Mouse (Mus musculus) embryonic facial prominence, embryonic 12.5 days (tissue): ENCODE results near the gene Irf2. TPM values are rescaled to one million over a fixed set of nuclear protein-coding genes. Genes with fewer than 3 reads are reported as not detected.

Experiments
- ATAC-seq: fragments of 200-750 bp; cut with Nextera tagmentation; 2 replicates; pipeline ENCODE4 v1.8.0; 2017; ENCODE audit not compliant: insufficient number of reproducible peaks, insufficient read depth, low FRiP score, low TSS enrichment
- H3K27ac ChIP-seq: fragments of 300-500 bp; sonication (generic); 2 replicates; pipeline ENCODE4 v1.5.1; 2016; ENCODE audit warnings: mild to moderate bottlenecking
- H3K27me3 ChIP-seq: fragments of 300-500 bp; sonication (generic); 2 replicates; pipeline ENCODE4 v1.6.1; 2016; ENCODE audit warnings: mild to moderate bottlenecking, moderate library complexity
- H3K36me3 ChIP-seq: fragments of 300-500 bp; sonication (generic); 2 replicates; pipeline ENCODE4 v1.6.1; 2016; ENCODE audit warnings: mild to moderate bottlenecking
- H3K4me1 ChIP-seq: fragments of 300-500 bp; sonication (generic); 2 replicates; pipeline ENCODE4 v1.6.1; 2016
- H3K4me2 ChIP-seq: fragments of 300-500 bp; sonication (generic); replicated peaks from 2 replicates; pipeline ENCODE4 v1.6.1; 2016; ENCODE audit warnings: mild to moderate bottlenecking, moderate library complexity
- H3K4me3 ChIP-seq: fragments of 300-500 bp; sonication (generic); 2 replicates; pipeline ENCODE4 v1.5.1; 2016; ENCODE audit warnings: mild to moderate bottlenecking
- H3K9ac ChIP-seq: fragments of 300-500 bp; sonication (generic); 2 replicates; pipeline ENCODE4 v1.6.1; 2016; ENCODE audit warnings: mild to moderate bottlenecking, moderate library complexity
- H3K9me3 ChIP-seq: fragments of 300-500 bp; sonication (generic); 2 replicates; pipeline ENCODE4 v1.6.1; 2016; ENCODE audit warnings: mild to moderate bottlenecking, moderate library complexity
- WGBS: fragments of 180-500 bp; shearing (Covaris S2); methylation state at CpG from one replicate; pipeline ENCODE4 v1.1.7; 2016; 5-methylcytosine and 5-hydroxymethylcytosine counted together
- polyA plus RNA-seq: library from polyadenylated mRNA; unstranded; fragments of >200 nt; fragmentation: Nextera tagmentation; extraction: Ambion mirVana; gene quantifications from 2 replicates; pipeline ENCODE4 v1.2.1, GENCODE M21; 2016

The Irf2 gene
- polyA plus RNA-seq, 1 experiment from 2014 or later: 18.4 TPM

- H3K36me3 ChIP-seq: peaks cover 19% of the 10 kb centered on the region; the same call in 1 of the 2 replicates
- WGBS: 82% methylated on average over 3 of the region's 3 CpGs
These were observed 94.9 kb downstream of the Irf2 start for GRCm38 (mm10) chr8:46834440-46834839.

GRCm38 (mm10) chr8:46836011-46836652, 96.6 kb downstream of the Irf2 start:
- no peaks in the 10 kb centered on the region for H3K27me3 ChIP-seq
- no peak overlapping the region for H3K4me2 ChIP-seq
- no peak for ATAC-seq
- 87% methylated on average over 8 of the region's 8 CpGs for WGBS
- no peak overlapping the region for H3K9ac ChIP-seq
- H3K4me3 ChIP-seq: no peak overlapping the region
- H3K4me1 ChIP-seq: no peaks in the 10 kb centered on the region
- H3K36me3 ChIP-seq: peaks cover 21% of the 10 kb centered on the region
- H3K27ac ChIP-seq: no peak overlapping the region
- no peaks in the 10 kb centered on the region for H3K9me3 ChIP-seq

More at GRCm38 (mm10) chr8:46834440-46834839, 94.9 kb downstream of the Irf2 start:
- Histone ChIP-seq H3K27me3 (no peaks in the 10 kb centered on the region), H3K27ac (no peak overlapping the region), H3K4me3 (no peak overlapping the region), H3K9ac (no peak overlapping the region; the same call in 1 of the 2 replicates), H3K4me1 (no peaks in the 10 kb centered on the region), H3K9me3 (no peaks in the 10 kb centered on the region), H3K4me2 (no peak overlapping the region)
- no peak for ATAC-seq

GRCm38 (mm10) chr8:46836949-46837348, 97.4 kb downstream of the Irf2 start:
- WGBS: 79% methylated on average over 5 of the region's 5 CpGs
- ATAC-seq: no peak
- H3K9me3 ChIP-seq: no peaks in the 10 kb centered on the region
- H3K4me1 ChIP-seq: no peaks in the 10 kb centered on the region
- no peak overlapping the region for H3K9ac ChIP-seq
- no peaks in the 10 kb centered on the region for H3K27me3 ChIP-seq
- H3K27ac ChIP-seq: no peak overlapping the region
- H3K36me3 ChIP-seq: peaks cover 21% of the 10 kb centered on the region
- no peak overlapping the region for H3K4me2 ChIP-seq
- no peak overlapping the region for H3K4me3 ChIP-seq

GRCm38 (mm10) chr8:46838052-46838451, 98.5 kb downstream of the Irf2 start:
- Histone ChIP-seq H3K9ac (no peak overlapping the region), H3K9me3 (no peaks in the 10 kb centered on the region), H3K27me3 (no peaks in the 10 kb centered on the region), H3K4me3 (no peak overlapping the region), H3K4me2 (no peak overlapping the region), H3K27ac (no peak overlapping the region), H3K4me1 (no peaks in the 10 kb centered on the region), H3K36me3 (peaks cover 21% of the 10 kb centered on the region)
- ATAC-seq: no peak
- WGBS: 94% methylated on average over 5 of the region's 5 CpGs

GRCm38 (mm10) chr8:46840390-46840789, 100.9 kb downstream of the Irf2 start:
- no peak overlapping the region for H3K27ac ChIP-seq
- H3K4me2 ChIP-seq: no peak overlapping the region
- no peak for ATAC-seq
- WGBS: 69% methylated on average over 4 of the region's 4 CpGs
- H3K4me3 ChIP-seq: no peak overlapping the region
- peaks cover 21% of the 10 kb centered on the region for H3K36me3 ChIP-seq
- H3K27me3 ChIP-seq: no peaks in the 10 kb centered on the region
- H3K9me3 ChIP-seq: no peaks in the 10 kb centered on the region
- H3K4me1 ChIP-seq: no peaks in the 10 kb centered on the region
- no peak overlapping the region for H3K9ac ChIP-seq

- 95% methylated on average over 10 of the region's 10 CpGs for WGBS
- Histone ChIP-seq H3K4me2 (no peak overlapping the region), H3K4me3 (no peak overlapping the region), H3K9me3 (no peaks in the 10 kb centered on the region), H3K9ac (no peak overlapping the region), H3K27ac (no peak overlapping the region), H3K27me3 (no peaks in the 10 kb centered on the region), H3K36me3 (peaks cover 23% of the 10 kb centered on the region), H3K4me1 (no peaks in the 10 kb centered on the region)
- ATAC-seq: no peak
These were observed 101.3 kb downstream of the Irf2 start for GRCm38 (mm10) chr8:46840791-46841190.

- H3K9ac ChIP-seq: no peak overlapping the region
- H3K27ac ChIP-seq: no peak overlapping the region
- no peaks in the 10 kb centered on the region for H3K4me1 ChIP-seq
- H3K4me3 ChIP-seq: no peak overlapping the region
- no peaks in the 10 kb centered on the region for H3K27me3 ChIP-seq
- WGBS: 72% methylated on average over 5 of the region's 5 CpGs
- no peak overlapping the region for H3K4me2 ChIP-seq
- no peaks in the 10 kb centered on the region for H3K9me3 ChIP-seq
- no peak for ATAC-seq
- peaks cover 32% of the 10 kb centered on the region for H3K36me3 ChIP-seq
These were observed 103.2 kb downstream of the Irf2 start for GRCm38 (mm10) chr8:46842676-46843181.

- no peaks in the 10 kb centered on the region for H3K4me1 ChIP-seq
- H3K4me2 ChIP-seq: no peak overlapping the region
- no peaks in the 10 kb centered on the region for H3K27me3 ChIP-seq
- no peak overlapping the region for H3K9ac ChIP-seq
- H3K9me3 ChIP-seq: no peaks in the 10 kb centered on the region
- no peak overlapping the region for H3K4me3 ChIP-seq
- no peak overlapping the region for H3K27ac ChIP-seq
- H3K36me3 ChIP-seq: peaks cover 27% of the 10 kb centered on the region
- no peak for ATAC-seq
- WGBS: 84% methylated on average over 4 of the region's 4 CpGs
These were observed 104.3 kb downstream of the Irf2 start for GRCm38 (mm10) chr8:46843855-46844254.

GRCm38 (mm10) chr8:46844371-46844973, 104.9 kb downstream of the Irf2 start:
- Histone ChIP-seq H3K4me3 (no peak overlapping the region), H3K36me3 (peaks cover 20% of the 10 kb centered on the region), H3K4me1 (no peaks in the 10 kb centered on the region), H3K9me3 (no peaks in the 10 kb centered on the region), H3K9ac (no peak overlapping the region), H3K27ac (no peak overlapping the region), H3K4me2 (no peak overlapping the region), H3K27me3 (no peaks in the 10 kb centered on the region)
- ATAC-seq: no peak
- WGBS: 78% methylated on average over 3 of the region's 3 CpGs

- Histone ChIP-seq H3K4me1 (no peaks in the 10 kb centered on the region), H3K9me3 (no peaks in the 10 kb centered on the region), H3K27ac (no peak overlapping the region), H3K4me3 (no peak overlapping the region), H3K9ac (no peak overlapping the region), H3K4me2 (no peak overlapping the region), H3K27me3 (no peaks in the 10 kb centered on the region), H3K36me3 (peaks cover 18% of the 10 kb centered on the region)
- 74% methylated on average over 7 of the region's 7 CpGs for WGBS
- ATAC-seq: no peak
These were observed 105.6 kb downstream of the Irf2 start for GRCm38 (mm10) chr8:46844974-46845774.

- no peak overlapping the region for H3K27ac ChIP-seq
- WGBS: 78% methylated on average over 9 of the region's 9 CpGs
- no peak overlapping the region for H3K4me2 ChIP-seq
These were observed 106.4 kb downstream of the Irf2 start for GRCm38 (mm10) chr8:46845891-46846290.

More at GRCm38 (mm10) chr8:46845891-46846290, 106.4 kb downstream of the Irf2 start:
- ATAC-seq: no peak
- peaks cover 18% of the 10 kb centered on the region for H3K36me3 ChIP-seq
- H3K9me3 ChIP-seq: no peaks in the 10 kb centered on the region
- H3K4me3 ChIP-seq: no peak overlapping the region
- H3K9ac ChIP-seq: no peak overlapping the region
- H3K27me3 ChIP-seq: no peaks in the 10 kb centered on the region
- no peaks in the 10 kb centered on the region for H3K4me1 ChIP-seq
